Mouse (Mus musculus): Measurements from ENCODE around the gene Cpt1a.
A peak's percentile ranks its signal among the peaks of the same experiment; 100 is the strongest.

The Cpt1a gene

GRCm38 (mm10) chr19:3322261-3322969, at the start of gene Cpt1a:
Gene Cpt1a, plus strand, starts transcription at chr19:3322334.
- peak; percentile 74 for DNase-seq (ENCODE audit: low read depth)

- DNase-seq (ENCODE audit: low read depth) = no peak
These were observed 48.8 kb upstream of the Cpt1a start for GRCm38 (mm10) chr19:3273331-3273730.

GRCm38 (mm10) chr19:3275744-3276365, 46.3 kb upstream of the Cpt1a start:
- no peak for DNase-seq (ENCODE audit: low read depth)

- peak; percentile 18 for DNase-seq (ENCODE audit: low read depth)
These were observed 40.2 kb upstream of the Cpt1a start for GRCm38 (mm10) chr19:3281886-3282285.

- peak; percentile 98 for DNase-seq (ENCODE audit: low read depth)
These were observed 39.3 kb upstream of the Cpt1a start, which contains the start of the genes Mrpl21 and Ighmbp2 for GRCm38 (mm10) chr19:3282572-3283467. Gene Mrpl21, plus strand, starts transcription at chr19:3282901. Gene Ighmbp2, minus strand, starts transcription at chr19:3283017.

- DNase-seq (ENCODE audit: low read depth) = no peak
These were observed 33.1 kb upstream of the Cpt1a start for GRCm38 (mm10) chr19:3289006-3289405.

GRCm38 (mm10) chr19:3292028-3292427, 30.1 kb upstream of the Cpt1a start:
- peak; percentile 81 for DNase-seq (ENCODE audit: low read depth)

GRCm38 (mm10) chr19:3292993-3293392, 29.1 kb upstream of the Cpt1a start:
- no peak for DNase-seq (ENCODE audit: low read depth)

- DNase-seq (ENCODE audit: low read depth) = no peak
These were observed 26.9 kb upstream of the Cpt1a start for GRCm38 (mm10) chr19:3295245-3295644.

- no peak for DNase-seq (ENCODE audit: low read depth)
These were observed 25.1 kb upstream of the Cpt1a start for GRCm38 (mm10) chr19:3297034-3297433.

- no peak for DNase-seq (ENCODE audit: low read depth)
These were observed 24.4 kb upstream of the Cpt1a start for GRCm38 (mm10) chr19:3297775-3298174.

GRCm38 (mm10) chr19:3304017-3304416, 18.1 kb upstream of the Cpt1a start:
- no peak for DNase-seq (ENCODE audit: low read depth)

- DNase-seq (ENCODE audit: low read depth) = no peak
These were observed 14.8 kb upstream of the Cpt1a start for GRCm38 (mm10) chr19:3307175-3307949.

- DNase-seq (ENCODE audit: low read depth) = no peak
These were observed 2.8 kb upstream of the Cpt1a start for GRCm38 (mm10) chr19:3319341-3319740.

GRCm38 (mm10) chr19:3320086-3320485, 2.0 kb upstream of the Cpt1a start:
- no peak for DNase-seq (ENCODE audit: low read depth)

- DNase-seq (ENCODE audit: low read depth) = peak; percentile 68
These were observed 1.3 kb upstream of the Cpt1a start for GRCm38 (mm10) chr19:3320801-3321200.

- DNase-seq (ENCODE audit: low read depth) = no peak
These were observed 517 bp upstream of the Cpt1a start for GRCm38 (mm10) chr19:3321617-3322016.

GRCm38 (mm10) chr19:3323201-3323621, 1.1 kb downstream of the Cpt1a start:
- peak; percentile 96 for DNase-seq (ENCODE audit: low read depth)

GRCm38 (mm10) chr19:3323753-3324270, 1.7 kb downstream of the Cpt1a start:
- DNase-seq (ENCODE audit: low read depth) = peak; percentile 72

GRCm38 (mm10) chr19:3324271-3324811, 2.2 kb downstream of the Cpt1a start:
- peak; percentile 84 for DNase-seq (ENCODE audit: low read depth)
